Mouse (Mus musculus) MEL (cell line): ENCODE results near the gene Tnrc6c. TPM values are rescaled to one million over a fixed set of nuclear protein-coding genes. Genes with fewer than 3 reads are reported as not detected.

Experiments used
- DNase-seq: peaks from one replicate; pipeline ENCODE4 v3.0.0; 2011; ENCODE audit warnings: low read depth, low spot score
- H3K27ac ChIP-seq: 2 replicates; pipeline ENCODE4 v1.5.1; 2012; ENCODE audit warnings: low read depth, mild to moderate bottlenecking, control low read depth, low read length, moderate library complexity; ENCODE audit not compliant: control insufficient read depth
- H3K27me3 ChIP-seq, 2 experiments: fragments of 150-350 bp in 1 of 2; sonication (generic) in 1 of 2; 2 replicates each; pipeline ENCODE4 v1.6.1; 2012; ENCODE audit warnings: low read length in 2 of 2, mild to moderate bottlenecking in 2 of 2, improper control_type of control experiment in 1 of 2, moderate library complexity in 1 of 2; ENCODE audit not compliant: insufficient read depth in 2 of 2, control insufficient read depth in 1 of 2
- H3K36me3 ChIP-seq, 2 experiments: 2 replicates each; pipeline ENCODE4 v1.6.1; 2012 to 2014; ENCODE audit warnings: low read length in 2 of 2, improper control_type of control experiment in 1 of 2, inconsistent platforms in 1 of 2, mild to moderate bottlenecking in 1 of 2; ENCODE audit not compliant: insufficient read depth in 2 of 2, control insufficient read depth in 1 of 2
- H3K4me1 ChIP-seq, 2 experiments: fragments of 150-350 bp in 1 of 2; sonication (generic) in 1 of 2; 2 replicates each; pipeline ENCODE4 v1.6.1; 2012; ENCODE audit warnings: low read length in 2 of 2, improper control_type of control experiment in 1 of 2, mild to moderate bottlenecking in 1 of 2; ENCODE audit not compliant: insufficient read depth in 2 of 2, control insufficient read depth in 1 of 2
- H3K4me3 ChIP-seq, 2 experiments: fragments of 150-350 bp in 1 of 2; sonication (generic) in 1 of 2; 2 replicates each; pipeline ENCODE4 v1.5.1; 2012; ENCODE audit warnings: low read depth in 2 of 2, low read length in 2 of 2, mild to moderate bottlenecking in 2 of 2, moderate library complexity in 2 of 2, control low read depth in 1 of 2, improper control_type of control experiment in 1 of 2; ENCODE audit not compliant: control insufficient read depth in 1 of 2, insufficient read depth in 1 of 2
- H3K79me2 ChIP-seq: 2 replicates; pipeline ENCODE4 v1.6.1; 2012; ENCODE audit warnings: mild to moderate bottlenecking, low read length, moderate library complexity; ENCODE audit not compliant: control insufficient read depth, poor library complexity, insufficient read depth
- H3K9ac ChIP-seq: 2 replicates; pipeline ENCODE4 v1.6.1; 2012; ENCODE audit warnings: low read depth, mild to moderate bottlenecking, control low read depth, low read length, moderate library complexity; ENCODE audit not compliant: control insufficient read depth, poor library complexity, severe bottlenecking
- H3K9me3 ChIP-seq: fragments of 150-350 bp; sonication (generic); replicated peaks from 2 replicates; pipeline ENCODE4 v1.6.1; 2012; ENCODE audit warnings: mild to moderate bottlenecking, low read length, improper control_type of control experiment, moderate library complexity; ENCODE audit not compliant: insufficient read depth
- BHLHE40 ChIP-seq: IDR thresholded peaks from 2 replicates; pipeline ENCODE4 v1.6.1; 2012; ENCODE audit warnings: low read depth, mild to moderate bottlenecking, inconsistent platforms, low read length, improper control_type of control experiment, borderline replicate concordance
- CHD1 ChIP-seq: IDR thresholded peaks from 2 replicates; pipeline ENCODE4 v1.6.1; 2012; ENCODE audit warnings: low read depth, mild to moderate bottlenecking, inconsistent platforms, low read length, improper control_type of control experiment
- CHD2 ChIP-seq: IDR thresholded peaks from 2 replicates; pipeline ENCODE4 v1.6.1; 2011; ENCODE audit warnings: low read length, improper control_type of control experiment
- ELF1 ChIP-seq: IDR thresholded peaks from 2 replicates; pipeline ENCODE4 v1.6.1; 2014; ENCODE audit warnings: low read depth, mild to moderate bottlenecking, inconsistent platforms, low read length, improper control_type of control experiment, moderate library complexity
- EP300 ChIP-seq, 2 experiments: IDR thresholded peaks; 2 replicates each; pipeline ENCODE4 v1.6.1; 2011; ENCODE audit warnings: improper control_type of control experiment in 2 of 2, low read length in 2 of 2, low read depth in 1 of 2, mild to moderate bottlenecking in 1 of 2
- HCFC1 ChIP-seq: IDR thresholded peaks from 2 replicates; pipeline ENCODE4 v1.6.1; 2012; ENCODE audit warnings: low read depth, mild to moderate bottlenecking, inconsistent platforms, low read length, improper control_type of control experiment, moderate library complexity
- MAFK ChIP-seq: IDR thresholded peaks from 2 replicates; pipeline ENCODE4 v1.6.1; 2011; ENCODE audit warnings: low read depth, mild to moderate bottlenecking, low read length, improper control_type of control experiment, borderline replicate concordance
- MXI1 ChIP-seq: IDR thresholded peaks from 2 replicates; pipeline ENCODE4 v1.6.1; 2011; ENCODE audit warnings: mild to moderate bottlenecking, low read depth, low read length, improper control_type of control experiment
- MYB ChIP-seq: IDR thresholded peaks from 2 replicates; pipeline ENCODE4 v1.6.1; 2011; ENCODE audit warnings: mild to moderate bottlenecking, low read depth, low read length, improper control_type of control experiment
- MYC ChIP-seq: IDR thresholded peaks from 2 replicates; pipeline ENCODE4 v1.6.1; 2011; ENCODE audit warnings: low read depth, mild to moderate bottlenecking, low read length, improper control_type of control experiment, moderate library complexity
- NRF1 ChIP-seq: IDR thresholded peaks from 2 replicates; pipeline ENCODE4 v1.6.1; 2014; ENCODE audit warnings: low read depth, mild to moderate bottlenecking, inconsistent platforms, low read length, improper control_type of control experiment, moderate library complexity; ENCODE audit not compliant: poor library complexity, insufficient read depth, severe bottlenecking
- RCOR1 ChIP-seq: IDR thresholded peaks from 2 replicates; pipeline ENCODE4 v1.6.1; 2012; ENCODE audit warnings: low read depth, mild to moderate bottlenecking, inconsistent platforms, low read length, improper control_type of control experiment
- SMC3 ChIP-seq: IDR thresholded peaks from 2 replicates; pipeline ENCODE4 v1.6.1; 2011; ENCODE audit warnings: low read depth, low read length, improper control_type of control experiment
- UBTF ChIP-seq: IDR thresholded peaks from 2 replicates; pipeline ENCODE4 v1.6.1; 2012; ENCODE audit warnings: low read depth, mild to moderate bottlenecking, inconsistent platforms, low read length, improper control_type of control experiment, moderate library complexity, borderline replicate concordance; ENCODE audit not compliant: insufficient read depth
- USF2 ChIP-seq, 2 experiments: IDR thresholded peaks; 2 replicates each; pipeline ENCODE4 v1.6.1; 2011 to 2012; ENCODE audit warnings: improper control_type of control experiment in 2 of 2, low read length in 2 of 2, borderline replicate concordance in 1 of 2, inconsistent platforms in 1 of 2, low read depth in 1 of 2, mild to moderate bottlenecking in 1 of 2; ENCODE audit not compliant: insufficient read depth in 1 of 2
- polyA plus RNA-seq, 2 experiments: library from polyadenylated mRNA; stranded (reverse) in 1 of 2; unstranded in 1 of 2; fragments of >175 nt in 1 of 2; fragments of >200 nt in 1 of 2; gene quantifications; 2 replicates each; pipeline versions ENCODE4 v1.2.1 to v1.2.4; 2012; ENCODE audit warnings: low replicate concordance in 2 of 2, low read depth in 1 of 2; ENCODE audit not compliant: insufficient read length in 2 of 2, insufficient read depth in 1 of 2, missing spikeins in 1 of 2
- total RNA-seq: library from RNA; depleted of rRNA; stranded (reverse); fragments of 300-350 nt; gene quantifications from 2 replicates; pipeline ENCODE4 v1.2.3, GENCODE M21; 2012

The Tnrc6c gene
- total and polyA plus RNA-seq, 3 experiments: 16.0 to 19.1 TPM; not detected in 1

GRCm38 (mm10) chr11:117642181-117642580, 11.9 kb upstream of the Tnrc6c start:
- DNase-seq: no peak
- H3K36me3 ChIP-seq: no peaks in the 10 kb centered on the region
- H3K9ac ChIP-seq: no peak overlapping the region
- H3K79me2 ChIP-seq: no peaks in the 10 kb centered on the region
- TF ChIP-seq RCOR1 (no peak), CHD2 (no peak), MYC (no peak), MXI1 (no peak), HCFC1 (no peak), ELF1 (no peak), USF2 (IDR thresholded peaks at IDR 0.05; ENCODE audit: borderline replicate concordance in 1 of 2, insufficient read depth in 1 of 2, low read depth in 1 of 2, low read length in 2 of 2) (no peak), NRF1 (no peak), MYB (no peak), SMC3 (no peak), MAFK (no peak)
- TF ChIP-seq, all 39 proteins: peak for 0
- Histone ChIP-seq H3K4me1 (no peaks in the 10 kb centered on the region), H3K4me3 (no peak overlapping the region), H3K9me3 (no peaks in the 10 kb centered on the region), H3K27me3 (peaks cover 21 to 24% of the 10 kb centered on the region in 2 experiments), H3K27ac (no peak overlapping the region)

GRCm38 (mm10) chr11:117643240-117643639, 10.8 kb upstream of the Tnrc6c start:
- H3K9me3 ChIP-seq: no peaks in the 10 kb centered on the region
- no peak overlapping the region for H3K4me3 ChIP-seq
- no peak overlapping the region for H3K9ac ChIP-seq
- DNase-seq: no peak
- no peaks in the 10 kb centered on the region for H3K4me1 ChIP-seq
- no peak overlapping the region for H3K27ac ChIP-seq
- H3K79me2 ChIP-seq: no peaks in the 10 kb centered on the region
- TF ChIP-seq EP300 (IDR thresholded peaks at IDR 0.05; ENCODE audit: low read depth in 1 of 2, low read length in 2 of 2): no peak
- H3K27me3 ChIP-seq: peaks cover 26 to 28% of the 10 kb centered on the region in 2 experiments
- H3K36me3 ChIP-seq: no peaks in the 10 kb centered on the region

GRCm38 (mm10) chr11:117646786-117647185, 7.3 kb upstream of the Tnrc6c start:
- Histone ChIP-seq H3K9ac (no peak overlapping the region), H3K36me3 (no peaks in the 10 kb centered on the region), H3K4me1 (no peaks in the 10 kb centered on the region), H3K27me3 (peaks cover 30 to 37% of the 10 kb centered on the region in 2 experiments), H3K4me3 (no peak overlapping the region), H3K79me2 (no peaks in the 10 kb centered on the region), H3K9me3 (no peaks in the 10 kb centered on the region), H3K27ac (no peak overlapping the region)
- no peak for DNase-seq
- TF ChIP-seq CHD1 (no peak), HCFC1 (no peak), UBTF (no peak), BHLHE40 (no peak), MXI1 (no peak)
